Mouse (Mus musculus): ENCODE measurements around the gene Ttll5.

DNA sequence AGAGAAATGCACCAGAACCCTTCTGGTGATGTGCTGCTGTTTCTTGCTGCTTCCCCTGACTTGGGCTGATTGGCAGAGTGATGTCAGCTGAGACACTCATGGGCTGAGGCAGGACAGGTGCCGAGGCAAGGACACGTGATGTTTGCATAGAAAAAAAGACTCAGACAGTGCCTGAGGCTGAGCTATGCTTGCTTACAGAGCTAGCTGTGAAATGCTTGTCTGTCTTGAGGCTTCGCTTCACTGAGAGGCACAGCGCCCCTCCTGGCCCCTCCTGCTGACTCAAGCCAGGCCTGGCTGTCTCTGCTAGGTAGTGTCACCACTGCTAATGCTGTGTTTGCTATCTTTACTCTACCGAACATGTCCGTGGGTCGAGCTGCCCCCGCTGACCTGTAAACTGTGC is 26.2 kb downstream of the Ttll5 start:
- TF ChIP-seq GATA1 (IDR thresholded peaks at IDR 0.05; ENCODE audit: low read depth, low read length) = no peak
- no peak for TF ChIP-seq CTCF (IDR thresholded peaks at IDR 0.05 in 2 of 3, conservative IDR thresholded peaks at IDR 0.05 in 1 of 3; ENCODE audit: control insufficient read depth in 1 of 3, insufficient read depth in 1 of 3, low read depth in 2 of 3, low read length in 3 of 3, poor library complexity in 1 of 3, severe bottlenecking in 1 of 3)
